Mouse (Mus musculus): ENCODE data around the gene Nop56.

Gene Nop56

GRCm38 (mm10) chr2:130274149-130274861, at the start of gene Nop56:
Gene Nop56, plus strand, starts transcription at chr2:130274430.
- peak; percentile 99 for DNase-seq (ENCODE audit: inconsistent ontology term)

- DNase-seq (ENCODE audit: inconsistent ontology term): peak; percentile 19
Measured at GRCm38 (mm10) chr2:130246912-130247311, 27.3 kb upstream of the Nop56 start.

- no peak for DNase-seq (ENCODE audit: inconsistent ontology term)
Measured at GRCm38 (mm10) chr2:130248226-130248625, 26.0 kb upstream of the Nop56 start.

GRCm38 (mm10) chr2:130256762-130257161, 17.5 kb upstream of the Nop56 start:
- DNase-seq (ENCODE audit: inconsistent ontology term): no peak

- DNase-seq (ENCODE audit: inconsistent ontology term): no peak
Measured at GRCm38 (mm10) chr2:130260822-130261221, 13.4 kb upstream of the Nop56 start.

- DNase-seq (ENCODE audit: inconsistent ontology term): no peak
Measured at GRCm38 (mm10) chr2:130261914-130262313, 12.3 kb upstream of the Nop56 start.

GRCm38 (mm10) chr2:130262398-130262797, 11.8 kb upstream of the Nop56 start:
- DNase-seq (ENCODE audit: inconsistent ontology term): peak; percentile 20

GRCm38 (mm10) chr2:130265520-130265919, 8.7 kb upstream of the Nop56 start:
- no peak for DNase-seq (ENCODE audit: inconsistent ontology term)

- DNase-seq (ENCODE audit: inconsistent ontology term): no peak
Measured at GRCm38 (mm10) chr2:130268074-130268473, 6.2 kb upstream of the Nop56 start.

GRCm38 (mm10) chr2:130273732-130274131, 498 bp upstream of the Nop56 start:
- DNase-seq (ENCODE audit: inconsistent ontology term): no peak

- DNase-seq (ENCODE audit: inconsistent ontology term): no peak
Measured at GRCm38 (mm10) chr2:130274862-130275261, 632 bp downstream of the Nop56 start.

- peak; percentile 68 for DNase-seq (ENCODE audit: inconsistent ontology term)
Measured at GRCm38 (mm10) chr2:130275649-130276048, 1.4 kb downstream of the Nop56 start.

- no peak for DNase-seq (ENCODE audit: inconsistent ontology term)
Measured at GRCm38 (mm10) chr2:130279600-130280091, 5.4 kb downstream of the Nop56 start.

GRCm38 (mm10) chr2:130280224-130280623, 6.0 kb downstream of the Nop56 start:
- no peak for DNase-seq (ENCODE audit: inconsistent ontology term)

GRCm38 (mm10) chr2:130280818-130281217, 6.6 kb downstream of the Nop56 start:
- no peak for DNase-seq (ENCODE audit: inconsistent ontology term)

GRCm38 (mm10) chr2:130283854-130284654, 9.8 kb downstream of the Nop56 start, which contains the start of gene Idh3b:
Gene Idh3b, minus strand, starts transcription at chr2:130284547.
- peak; percentile 85 for DNase-seq (ENCODE audit: inconsistent ontology term)

- no peak for DNase-seq (ENCODE audit: inconsistent ontology term)
Measured at GRCm38 (mm10) chr2:130289086-130289485, 14.9 kb downstream of the Nop56 start.

GRCm38 (mm10) chr2:130291434-130291833, 17.2 kb downstream of the Nop56 start:
- peak; percentile 65 for DNase-seq (ENCODE audit: inconsistent ontology term)

- no peak for DNase-seq (ENCODE audit: inconsistent ontology term)
Measured at GRCm38 (mm10) chr2:130293009-130293408, 18.8 kb downstream of the Nop56 start.

GRCm38 (mm10) chr2:130293486-130293885, 19.3 kb downstream of the Nop56 start:
- no peak for DNase-seq (ENCODE audit: inconsistent ontology term)

- no peak for DNase-seq (ENCODE audit: inconsistent ontology term)
Measured at GRCm38 (mm10) chr2:130294218-130294935, 20.1 kb downstream of the Nop56 start.

- DNase-seq (ENCODE audit: inconsistent ontology term): peak; percentile 79
Measured at GRCm38 (mm10) chr2:130294936-130295277, 20.7 kb downstream of the Nop56 start, which contains the start of gene Ebf4. Gene Ebf4, plus strand, starts transcription at chr2:130295169.
